In genomic region chr10:17725644-17726372, GRCm38 (mm10) we compare ENCODE assay signal across 7 mouse cellular contexts. TPM values are rescaled to one million over a fixed set of nuclear protein-coding genes. Genes with fewer than 3 reads are reported as not detected.
DNase-seq lines count a peak whose midpoint lies in the region; ATAC-seq and TF ChIP-seq lines count a peak whose summit lies in the region.

No protein-coding gene starts in this region.

- TF ChIP-seq CTCF in forebrain, postnatal 0 days (IDR thresholded peaks at IDR 0.05; ENCODE audit: low read depth), result no peak

- no peak for ATAC-seq in neural tube, embryonic 11.5 days (ENCODE audit: insufficient read depth, low FRiP score, low TSS enrichment)
- ATAC-seq in forebrain, postnatal 0 days, result no peak
- ATAC-seq in limb, embryonic 11.5 days (ENCODE audit: insufficient number of reproducible peaks, low FRiP score, low TSS enrichment, low read depth), result no peak

- H3K9me3 ChIP-seq in neural tube, embryonic 11.5 days (ENCODE audit: control insufficient read depth, low read length), result no peaks in the 10 kb centered on the region
- H3K9me3 ChIP-seq in forebrain, postnatal 0 days (ENCODE audit: low read length), result no peaks in the 10 kb centered on the region
- no peaks in the 10 kb centered on the region for H3K9me3 ChIP-seq in limb, embryonic 11.5 days (ENCODE audit: control insufficient read depth, low read length)

- H3K4me3 ChIP-seq in neural tube, embryonic 11.5 days (ENCODE audit: low read depth, low read length), result peak overlapping the region; percentile 14
- peak overlapping the region; percentile 96 for H3K4me3 ChIP-seq in forebrain, postnatal 0 days (ENCODE audit: low read depth, low read length)
- H3K4me3 ChIP-seq in limb, embryonic 11.5 days (ENCODE audit: low read depth, low read length), result peak overlapping the region; percentile 12; the same call in 1 of the 2 replicates

- H3K36me3 ChIP-seq in neural tube, embryonic 11.5 days (ENCODE audit: control insufficient read depth, insufficient read depth, low read length), result no peaks in the 10 kb centered on the region
- H3K36me3 ChIP-seq in forebrain, postnatal 0 days (ENCODE audit: insufficient read depth), result no peaks in the 10 kb centered on the region
- H3K36me3 ChIP-seq in limb, embryonic 11.5 days (ENCODE audit: control insufficient read depth, insufficient read depth, low read length), result peaks cover 2% of the 10 kb centered on the region; the same call in 1 of the 2 replicates

- no peak overlapping the region for H3K27ac ChIP-seq in neural tube, embryonic 11.5 days (ENCODE audit: low read depth, low read length)
- H3K27ac ChIP-seq in forebrain, postnatal 0 days (ENCODE audit: low read depth, low read length), result no peak overlapping the region
- no peak overlapping the region for H3K27ac ChIP-seq in limb, embryonic 11.5 days (replicated peaks; ENCODE audit: low read depth, low read length)

- H3K27me3 ChIP-seq in neural tube, embryonic 11.5 days (ENCODE audit: control insufficient read depth, insufficient read depth, low read length), result no peaks in the 10 kb centered on the region
- no peaks in the 10 kb centered on the region for H3K27me3 ChIP-seq in forebrain, postnatal 0 days (ENCODE audit: insufficient read depth, low read length)
- no peaks in the 10 kb centered on the region for H3K27me3 ChIP-seq in limb, embryonic 11.5 days (ENCODE audit: control insufficient read depth, insufficient read depth, low read length)

- peaks cover 11% of the 10 kb centered on the region for H3K4me1 ChIP-seq in neural tube, embryonic 11.5 days (ENCODE audit: control insufficient read depth, insufficient read depth, low read length)
- peaks cover 8% of the 10 kb centered on the region; the same call in 1 of the 2 replicates for H3K4me1 ChIP-seq in forebrain, postnatal 0 days (ENCODE audit: insufficient read depth)
- peaks cover 18% of the 10 kb centered on the region; the same call in 1 of the 2 replicates for H3K4me1 ChIP-seq in limb, embryonic 11.5 days (ENCODE audit: control insufficient read depth, insufficient read depth, low read length)

- peak overlapping the region; percentile 33 for H3K4me2 ChIP-seq in neural tube, embryonic 11.5 days (ENCODE audit: low read depth)
- H3K4me2 ChIP-seq in forebrain, postnatal 0 days (ENCODE audit: low read depth), result peak overlapping the region; percentile 73
- H3K4me2 ChIP-seq in limb, embryonic 11.5 days (ENCODE audit: low read depth, severe bottlenecking), result peak overlapping the region; percentile 44

- 47% methylated on average over 7 of the region's 7 CpGs for WGBS in neural tube, embryonic 11.5 days
- WGBS in forebrain, postnatal 0 days, result 57% methylated on average over 7 of the region's 7 CpGs
- WGBS in limb, embryonic 11.5 days, result 24% methylated on average over 7 of the region's 7 CpGs

- H3K9ac ChIP-seq in neural tube, embryonic 11.5 days (ENCODE audit: low read length), result no peak overlapping the region
- H3K9ac ChIP-seq in forebrain, postnatal 0 days, result peak overlapping the region; percentile 35; the same call in 1 of the 2 replicates
- no peak overlapping the region for H3K9ac ChIP-seq in limb, embryonic 11.5 days (ENCODE audit: low read length)

- no peak for DNase-seq in neural tube, embryonic 11.5 days (ENCODE audit: low spot score)
- DNase-seq in neural tube, embryonic 10.5 days (ENCODE audit: extremely low spot score, low spot score), result no peak
- DNase-seq in forebrain, postnatal 0 days, result no peak
- DNase-seq in limb, embryonic 11.5 days (ENCODE audit: low spot score), result peak; percentile 36
- DNase-seq in retina, embryonic 14.5 days (ENCODE audit: low spot score), result peak; percentile 12
- no peak for DNase-seq in right cerebral cortex, adult 2 months (ENCODE audit: low spot score in 2 of 2)
- DNase-seq in gastrocnemius, postnatal 25 days, result no peak

RNA-seq across cellular contexts. Expression of gene Cited2, which starts 2.8 kb away (rescaled TPM):
- polyA plus RNA-seq in neural tube, embryonic 11.5 days (2014; fragmentation: Nextera tagmentation; extraction: Ambion mirVana), result 82.2 and 88.4 TPM in 2 replicates
- 66.1 and 82.8 TPM in 2 replicates for total RNA-seq in forebrain, postnatal 0 days (2014; rRNA removed)
- 51.6 and 57.7 TPM in 2 replicates for polyA plus RNA-seq in forebrain, postnatal 0 days (2015; fragmentation: Nextera tagmentation; extraction: Ambion mirVana)
- 70.7 and 73.1 TPM in 2 replicates for polyA plus RNA-seq in limb, embryonic 11.5 days (2014; fragmentation: Nextera tagmentation; extraction: Ambion mirVana)
- 10 to 100 TPM; 34.4 to 98.8 TPM for total RNA-seq in gastrocnemius, postnatal 25 days (2021)

Comparison
In these comparisons a context has a peak if more than half of its experiments do, and no peak if none do; other contexts are left out.
1. DNase-seq: peak in limb, embryonic 11.5 days (single experiment) and retina, embryonic 14.5 days (single experiment); none in neural tube, embryonic 11.5 days (single experiment), neural tube, embryonic 10.5 days (single experiment), forebrain, postnatal 0 days (single experiment), right cerebral cortex, adult 2 months (0 of 2) and gastrocnemius, postnatal 25 days (single experiment).
2. H3K4me3 ChIP-seq: peak in every context shown above with its lines; median percentile 96 in forebrain, postnatal 0 days; 14 in neural tube, embryonic 11.5 days; 12 in limb, embryonic 11.5 days.
3. Peak in every context shown above with its lines, with median percentiles within 50 percentile points of each other: H3K4me2 ChIP-seq.